Mouse (Mus musculus): Measurements from ENCODE around the gene Ints3.

Gene Ints3

GRCm38 (mm10) chr3:90445417-90446200, 12.2 kb upstream of the Ints3 start:
- no peak for DNase-seq (ENCODE audit: low read depth, low spot score)

- DNase-seq (ENCODE audit: low read depth, low spot score) = no peak
These were observed 10.6 kb upstream of the Ints3 start for GRCm38 (mm10) chr3:90443977-90444376.

GRCm38 (mm10) chr3:90440756-90441155, 7.3 kb upstream of the Ints3 start:
- DNase-seq (ENCODE audit: low read depth, low spot score) = peak; percentile 53

- DNase-seq (ENCODE audit: low read depth, low spot score) = no peak
These were observed 3.7 kb upstream of the Ints3 start for GRCm38 (mm10) chr3:90437131-90437530.

GRCm38 (mm10) chr3:90434073-90434730, 780 bp upstream of the Ints3 start:
- no peak for DNase-seq (ENCODE audit: low read depth, low spot score)

GRCm38 (mm10) chr3:90432811-90433219, 607 bp downstream of the Ints3 start:
- DNase-seq (ENCODE audit: low read depth, low spot score) = peak; percentile 60

GRCm38 (mm10) chr3:90432348-90432747, 1.1 kb downstream of the Ints3 start:
- DNase-seq (ENCODE audit: low read depth, low spot score) = no peak

GRCm38 (mm10) chr3:90429576-90429975, 3.8 kb downstream of the Ints3 start:
- no peak for DNase-seq (ENCODE audit: low read depth, low spot score)

- no peak for DNase-seq (ENCODE audit: low read depth, low spot score)
These were observed 5.2 kb downstream of the Ints3 start for GRCm38 (mm10) chr3:90428186-90428585.

GRCm38 (mm10) chr3:90427574-90427973, 5.8 kb downstream of the Ints3 start:
- no peak for DNase-seq (ENCODE audit: low read depth, low spot score)

GRCm38 (mm10) chr3:90425499-90425898, 7.9 kb downstream of the Ints3 start:
- DNase-seq (ENCODE audit: low read depth, low spot score) = no peak

GRCm38 (mm10) chr3:90423549-90423948, 9.9 kb downstream of the Ints3 start:
- DNase-seq (ENCODE audit: low read depth, low spot score) = no peak

- DNase-seq (ENCODE audit: low read depth, low spot score) = no peak
These were observed 12.7 kb downstream of the Ints3 start for GRCm38 (mm10) chr3:90420696-90421095.

- no peak for DNase-seq (ENCODE audit: low read depth, low spot score)
These were observed 20.4 kb downstream of the Ints3 start for GRCm38 (mm10) chr3:90413011-90413396.

GRCm38 (mm10) chr3:90412312-90413010, 21.0 kb downstream of the Ints3 start:
- peak; percentile 68 for DNase-seq (ENCODE audit: low read depth, low spot score)

GRCm38 (mm10) chr3:90408721-90409120, 24.7 kb downstream of the Ints3 start:
- no peak for DNase-seq (ENCODE audit: low read depth, low spot score)

- DNase-seq (ENCODE audit: low read depth, low spot score) = no peak
These were observed 27.0 kb downstream of the Ints3 start for GRCm38 (mm10) chr3:90406414-90406813.

- DNase-seq (ENCODE audit: low read depth, low spot score) = no peak
These were observed 28.8 kb downstream of the Ints3 start for GRCm38 (mm10) chr3:90404609-90405008.

GRCm38 (mm10) chr3:90404121-90404520, 29.3 kb downstream of the Ints3 start:
- no peak for DNase-seq (ENCODE audit: low read depth, low spot score)

- DNase-seq (ENCODE audit: low read depth, low spot score) = no peak
These were observed 32.4 kb downstream of the Ints3 start for GRCm38 (mm10) chr3:90400993-90401392.

- DNase-seq (ENCODE audit: low read depth, low spot score) = no peak
These were observed 37.8 kb downstream of the Ints3 start for GRCm38 (mm10) chr3:90395629-90396028.

GRCm38 (mm10) chr3:90392661-90393060, 40.8 kb downstream of the Ints3 start:
- DNase-seq (ENCODE audit: low read depth, low spot score) = no peak

GRCm38 (mm10) chr3:90391941-90392340, 41.5 kb downstream of the Ints3 start:
- no peak for DNase-seq (ENCODE audit: low read depth, low spot score)

Data from brain, adult 2 months (tissue).